Mouse (Mus musculus) right cerebral cortex, adult 2 months (tissue): ENCODE measurements around the gene Rbm8a2.
"Not testable (repeated sequence)": the region's sequence is repeated elsewhere in the genome, so short reads cannot be mapped to it uniquely, and the experiment has no call there.

Experiments
- DNase-seq, 2 experiments: peaks; one replicate each; pipeline ENCODE4 v3.0.0; 2021 to 2022; ENCODE audit warnings: low spot score in 2 of 2

Rbm8a2 gene

GRCm38 (mm10) chr1:175979014-175979413 is at the start of gene Rbm8a2:
Rbm8a2 (minus strand) TSS chr1:175979114.
- DNase-seq, result not testable (repeated sequence)

DNA sequence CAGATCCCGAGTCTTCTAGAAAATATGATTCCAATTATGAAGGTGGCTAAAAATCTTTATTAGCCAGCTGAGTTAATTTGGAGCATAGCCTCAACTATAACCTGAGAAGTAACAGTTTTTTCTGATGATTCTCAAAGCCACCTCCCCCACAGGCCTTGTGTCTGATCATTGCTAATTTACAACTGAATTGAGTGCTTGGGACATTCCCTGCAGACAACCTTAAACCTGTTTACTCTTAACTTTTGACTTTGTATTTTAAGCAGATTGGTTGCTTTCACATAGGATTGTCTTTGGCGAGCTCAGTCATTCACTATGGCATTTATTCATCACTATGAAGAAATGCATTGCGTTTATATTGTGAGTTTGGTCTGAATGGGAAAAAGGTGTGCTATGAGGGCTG is 49.5 kb upstream of the Rbm8a2 start:
- DNase-seq, result no peak

DNA sequence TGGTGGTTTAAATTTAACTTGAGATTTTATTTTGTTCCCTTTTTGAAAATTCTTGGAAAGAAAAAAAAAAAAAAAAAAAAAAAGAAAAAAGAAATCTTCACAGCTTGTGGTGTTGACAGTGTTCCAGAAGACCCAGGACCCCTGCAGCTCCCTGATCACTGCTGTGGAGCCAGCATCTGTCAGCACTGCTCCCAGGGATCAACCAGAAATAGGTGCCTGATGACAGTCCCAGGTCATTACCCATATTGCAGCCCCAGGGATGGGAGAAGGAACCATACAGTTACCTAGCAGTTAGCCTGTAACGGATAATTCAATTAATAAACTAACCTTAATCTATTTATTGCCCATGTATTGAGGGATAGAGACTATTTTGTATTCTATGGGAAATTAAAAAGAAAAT is 45.6 kb upstream of the Rbm8a2 start:
- no peak for DNase-seq

- DNase-seq, result no peak
These were observed 39.6 kb upstream of the Rbm8a2 start for GRCm38 (mm10) chr1:176018523-176018922.

DNA sequence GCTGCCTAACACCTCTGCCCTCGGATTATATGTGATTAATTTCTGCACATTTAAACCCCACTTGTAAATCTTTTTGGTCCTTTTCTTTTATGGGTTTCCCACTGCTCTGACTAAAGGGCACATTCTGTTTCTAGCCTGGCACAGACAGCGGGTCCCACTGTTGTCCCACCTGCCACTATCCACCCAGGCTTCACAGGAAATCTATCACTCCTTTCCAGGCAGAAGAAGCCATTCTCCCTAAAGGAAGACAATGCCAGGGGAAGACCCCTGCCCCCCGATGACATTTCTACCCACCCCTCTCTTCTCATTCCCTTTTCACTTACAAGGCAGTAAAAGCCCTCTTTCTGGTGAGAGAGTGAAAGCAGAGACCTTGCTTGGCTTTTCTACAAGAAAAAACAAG is 37.2 kb upstream of the Rbm8a2 start:
- no peak for DNase-seq

GRCm38 (mm10) chr1:176013497-176014268 is 34.8 kb upstream of the Rbm8a2 start:
- DNase-seq, result no peak

GRCm38 (mm10) chr1:176011535-176011934 is 32.6 kb upstream of the Rbm8a2 start:
- no peak for DNase-seq

GRCm38 (mm10) chr1:176011072-176011471 is 32.2 kb upstream of the Rbm8a2 start:
- no peak for DNase-seq

DNA sequence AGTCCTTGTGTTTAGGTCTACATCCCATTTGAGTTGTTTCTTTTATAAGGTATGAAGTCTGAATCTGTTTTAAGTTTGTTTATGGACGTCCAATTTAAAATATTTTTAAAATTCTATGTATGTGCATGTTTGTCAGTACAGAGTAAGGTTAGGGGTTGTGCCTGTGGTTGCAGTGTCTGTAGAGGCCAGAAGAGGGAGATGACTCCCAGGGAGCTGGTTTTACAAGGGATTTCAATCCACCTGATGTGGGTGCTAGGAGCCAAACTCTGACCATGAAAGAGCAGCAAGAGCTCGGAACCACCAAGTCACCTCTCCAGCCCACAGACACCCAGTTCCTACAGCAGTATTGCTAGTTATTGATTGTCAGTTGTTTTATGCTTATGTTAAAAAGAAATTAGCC is 29.5 kb upstream of the Rbm8a2 start:
- no peak for DNase-seq

DNA sequence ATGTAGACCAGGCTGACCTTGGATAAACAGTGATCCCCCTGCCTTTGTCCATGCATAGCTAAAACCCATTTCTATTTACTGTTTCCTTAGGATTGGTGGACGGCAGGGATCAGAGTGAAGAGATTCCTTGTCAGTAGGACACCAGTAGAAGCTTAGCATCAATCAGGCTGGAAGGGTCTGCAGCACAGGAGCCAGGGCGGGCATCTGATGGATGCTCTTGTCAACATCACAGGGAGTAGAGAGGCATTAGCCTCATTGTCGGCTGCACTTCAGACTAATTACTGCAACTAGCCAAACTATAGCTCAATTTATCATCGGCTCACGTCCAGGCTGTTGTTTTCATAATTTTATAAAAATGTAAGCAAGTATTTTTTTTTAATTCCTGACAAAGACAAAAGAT is 21.7 kb upstream of the Rbm8a2 start:
- no peak for DNase-seq

GRCm38 (mm10) chr1:175997076-175997651 is 18.2 kb upstream of the Rbm8a2 start:
- no peak for DNase-seq

DNA sequence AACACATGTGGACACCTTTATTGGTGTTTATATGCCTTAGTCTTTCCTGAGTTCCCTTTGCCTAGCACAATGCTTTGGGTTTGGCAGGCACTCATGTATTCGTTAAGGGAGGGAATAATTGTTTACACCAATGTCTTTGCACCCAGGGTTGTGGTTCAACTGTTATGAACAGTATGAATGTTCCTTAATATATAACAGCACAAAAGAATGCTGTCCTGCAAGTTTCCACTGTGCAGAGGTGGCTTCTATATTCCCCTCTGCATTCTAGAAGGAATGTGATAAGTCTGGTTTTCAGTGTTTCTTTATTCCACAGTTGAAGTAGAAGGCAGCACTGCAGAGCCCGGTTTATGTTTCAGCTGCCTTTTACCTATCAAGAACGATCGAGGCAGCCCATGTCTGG is 10.0 kb upstream of the Rbm8a2 start:
- DNase-seq, result no peak

DNA sequence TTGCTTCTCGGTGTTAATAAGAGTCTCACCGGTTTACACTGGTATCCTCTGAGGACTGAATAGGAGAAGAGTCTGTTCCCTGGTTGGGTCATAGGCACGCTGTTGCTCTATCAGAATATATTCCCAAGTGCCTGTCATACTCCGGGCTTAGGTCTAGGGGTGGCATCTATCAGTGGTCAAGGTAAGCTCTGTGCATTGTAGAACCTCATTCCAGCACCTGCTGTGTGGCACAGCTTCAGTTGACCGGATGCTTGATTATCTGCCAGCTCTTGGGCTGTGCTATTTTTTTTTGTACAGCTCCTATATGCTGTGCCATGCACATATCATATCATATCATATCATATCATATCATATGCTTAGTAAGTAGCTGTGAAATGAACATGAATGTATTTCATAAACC is 9.5 kb upstream of the Rbm8a2 start:
- no peak for DNase-seq

DNA sequence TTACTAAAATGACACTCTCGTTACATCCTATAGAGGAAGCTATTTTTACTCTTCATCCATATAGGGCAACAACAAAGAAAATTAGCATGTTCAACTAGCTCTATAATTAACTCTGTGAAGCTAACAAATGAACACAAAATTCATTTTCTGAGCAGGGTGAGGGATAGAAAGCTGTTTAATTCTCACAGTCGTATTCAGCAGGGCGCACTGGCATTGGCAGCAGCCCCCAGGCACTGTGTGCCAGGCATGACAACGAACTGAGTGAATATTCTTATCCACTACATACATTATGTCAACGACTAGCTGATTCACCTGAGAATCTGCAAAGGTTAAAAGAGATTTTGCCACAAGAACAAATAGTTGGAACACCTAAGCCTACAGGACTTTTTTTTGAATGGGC is 8.2 kb downstream of the Rbm8a2 start:
- no peak for DNase-seq

GRCm38 (mm10) chr1:175967004-175967745 is 11.7 kb downstream of the Rbm8a2 start:
- DNase-seq, result no peak

- DNase-seq, result no peak
These were observed 17.1 kb downstream of the Rbm8a2 start for GRCm38 (mm10) chr1:175961786-175962185.

- DNase-seq, result no peak
These were observed 28.1 kb downstream of the Rbm8a2 start for GRCm38 (mm10) chr1:175950851-175951250.

- DNase-seq, result no peak
These were observed 28.5 kb downstream of the Rbm8a2 start for GRCm38 (mm10) chr1:175950421-175950820.

GRCm38 (mm10) chr1:175946718-175947315 is 32.1 kb downstream of the Rbm8a2 start:
- no peak for DNase-seq

- DNase-seq, result no peak
These were observed 35.7 kb downstream of the Rbm8a2 start for GRCm38 (mm10) chr1:175943168-175943567.

GRCm38 (mm10) chr1:175938731-175939130 is 40.2 kb downstream of the Rbm8a2 start:
- no peak for DNase-seq

DNA sequence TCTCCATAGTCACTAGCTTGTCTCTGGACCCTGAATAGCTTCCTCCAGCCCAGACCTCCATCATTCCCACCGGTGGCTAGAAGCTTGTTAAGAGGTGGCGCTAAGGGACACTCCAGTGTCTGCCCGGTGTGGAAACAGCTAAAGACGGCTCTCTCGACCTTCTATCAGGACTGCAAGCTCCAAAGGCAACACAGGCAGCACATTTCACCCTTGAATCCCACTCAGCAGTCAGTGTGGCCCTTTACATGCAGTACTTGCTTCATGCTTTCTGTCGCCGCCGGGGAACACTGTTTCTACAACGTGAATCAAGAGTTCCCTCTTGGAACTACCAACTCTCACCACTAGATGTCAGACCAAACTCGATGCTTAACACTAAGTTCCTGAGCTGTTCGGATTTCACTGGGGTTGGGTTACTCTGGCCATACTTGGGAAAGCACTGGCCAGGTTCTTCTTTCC is 42.6 kb downstream of the Rbm8a2 start:
- peak; percentile 80 to 91 for DNase-seq
